ENCODE assay signal across 25 mouse cellular contexts in genomic region chr9:83569898-83570297, GRCm38 (mm10). TPM values are rescaled to one million over a fixed set of nuclear protein-coding genes. Genes with fewer than 3 reads are reported as not detected.
DNase-seq lines count a peak whose midpoint lies in the region; ATAC-seq lines count a peak whose summit lies in the region.
"Had no signal": no experiment of that assay in that cellular context is flagged by ENCODE, and none has a peak within 500 bp of the region (broad histone marks: within the 10 kb centered on the region; RNA-seq: fewer than 3 reads in every experiment).

No protein-coding gene starts in this region.

- DNase-seq in lung, postnatal 4 days: no peak
- no peak for DNase-seq in natural killer cell, adult 2 months (ENCODE audit: low spot score in 2 of 2)
- DNase-seq in cerebellum, postnatal 4 days (ENCODE audit: low spot score in 2 of 2): no peak
- DNase-seq: adrenal gland, adult 8-10 months; adrenal gland, postnatal 25 days; cerebellum, adult 11-12 months; cerebellum, adult 8-10 months; cerebellum, postnatal 10 days; cerebellum, postnatal 36 days; gastrocnemius, postnatal 25 days; heart, adult 2 months; heart, postnatal 36 days had no signal

- no peaks in the 10 kb centered on the region for H3K27me3 ChIP-seq in lung, embryonic 15.5 days
- no peaks in the 10 kb centered on the region for H3K27me3 ChIP-seq in kidney, embryonic 14.5 days (ENCODE audit: control insufficient read depth, insufficient read depth, low read length)
- H3K27me3 ChIP-seq: embryonic facial prominence, embryonic 12.5 days; embryonic facial prominence, embryonic 15.5 days; forebrain, embryonic 12.5 days; forebrain, embryonic 15.5 days had no signal

- H3K4me2 ChIP-seq in lung, embryonic 15.5 days: no peak overlapping the region
- no peak overlapping the region for H3K4me2 ChIP-seq in kidney, embryonic 14.5 days (replicated peaks; ENCODE audit: low read depth, low read length)
- H3K4me2 ChIP-seq: embryonic facial prominence, embryonic 12.5 days; embryonic facial prominence, embryonic 15.5 days; forebrain, embryonic 12.5 days; forebrain, embryonic 15.5 days; heart, embryonic 11.5 days; hindbrain, embryonic 14.5 days had no signal

- H3K27ac ChIP-seq in lung, embryonic 15.5 days: peak overlapping the region; percentile 31
- H3K27ac ChIP-seq in kidney, embryonic 14.5 days (ENCODE audit: low read depth, low read length): no peak overlapping the region
- H3K27ac ChIP-seq: embryonic facial prominence, embryonic 12.5 days; embryonic facial prominence, embryonic 15.5 days; forebrain, embryonic 12.5 days; heart, adult 2 months; hindbrain, embryonic 14.5 days; hindbrain, postnatal 0 days had no signal

- no peak overlapping the region for H3K9ac ChIP-seq in lung, embryonic 15.5 days
- H3K9ac ChIP-seq in kidney, embryonic 14.5 days (ENCODE audit: low read depth, low read length): no peak overlapping the region
- H3K9ac ChIP-seq: embryonic facial prominence, embryonic 12.5 days; embryonic facial prominence, embryonic 15.5 days; forebrain, embryonic 12.5 days; forebrain, embryonic 15.5 days; hindbrain, embryonic 14.5 days had no signal

- H3K4me3 ChIP-seq in lung, embryonic 15.5 days: no peak overlapping the region
- H3K4me3 ChIP-seq in kidney, embryonic 14.5 days (ENCODE audit: low read length): no peak overlapping the region
- H3K4me3 ChIP-seq: embryonic facial prominence, embryonic 12.5 days; embryonic facial prominence, embryonic 15.5 days; forebrain, embryonic 12.5 days; forebrain, embryonic 15.5 days; heart, adult 2 months had no signal

- no peak for ATAC-seq in lung, embryonic 15.5 days (ENCODE audit: borderline replicate concordance, extremely low read depth, low FRiP score, low TSS enrichment)
- peak; percentile 57 for ATAC-seq in granulocyte monocyte progenitor cell, adult 5-6 weeks (replicated peaks; ENCODE audit: poor library complexity, severe bottlenecking)
- peak; percentile 62 for ATAC-seq in megakaryocyte progenitor cell, adult 5-6 weeks (replicated peaks; ENCODE audit: poor library complexity)
- no peak for ATAC-seq in kidney, embryonic 14.5 days (ENCODE audit: low FRiP score, low TSS enrichment)
- ATAC-seq: CD4-positive, CD25-positive, alpha-beta regulatory T cell, adult 4 months; forebrain, embryonic 15.5 days; hindbrain, postnatal 0 days; inflammation-experienced regulatory T-cells, adult 6 months had no signal

- H3K36me3 ChIP-seq in lung, embryonic 15.5 days: no peaks in the 10 kb centered on the region
- H3K36me3 ChIP-seq in kidney, embryonic 14.5 days (ENCODE audit: control insufficient read depth, insufficient read depth, low read length): no peaks in the 10 kb centered on the region
- H3K36me3 ChIP-seq: embryonic facial prominence, embryonic 12.5 days; embryonic facial prominence, embryonic 15.5 days; forebrain, embryonic 12.5 days; forebrain, embryonic 15.5 days had no signal

- no peaks in the 10 kb centered on the region for H3K9me3 ChIP-seq in lung, embryonic 15.5 days
- H3K9me3 ChIP-seq in kidney, embryonic 14.5 days (ENCODE audit: control insufficient read depth, low read length): no peaks in the 10 kb centered on the region
- H3K9me3 ChIP-seq: embryonic facial prominence, embryonic 12.5 days; embryonic facial prominence, embryonic 15.5 days; forebrain, embryonic 12.5 days; forebrain, embryonic 15.5 days had no signal

- H3K4me1 ChIP-seq in lung, embryonic 15.5 days: peaks cover 61% of the 10 kb centered on the region
- H3K4me1 ChIP-seq in kidney, embryonic 14.5 days (ENCODE audit: control insufficient read depth, insufficient read depth, low read length): 0 out of 2 replicates have a peak, but pooled peaks cover 5% of the 10 kb centered on the region

- WGBS in lung, embryonic 15.5 days: 36% methylated on average over 7 of the region's 7 CpGs
- WGBS in kidney, embryonic 14.5 days: 84% methylated on average over 7 of the region's 7 CpGs

RNA-seq across cellular contexts. Expression of gene Sh3bgrl2, which starts 21.8 kb away (rescaled TPM):
- 41.3 and 47.2 TPM in 2 replicates for polyA plus RNA-seq in lung, embryonic 15.5 days (2015; fragmentation: Nextera tagmentation; extraction: Ambion mirVana)
- not detected in 2 replicates for total RNA-seq in granulocyte monocyte progenitor cell, adult 5-6 weeks (2014; fragmentation: Nextera tagmentation)
- 0.09 TPM in 1 of 2 replicates, not detected in the other for total RNA-seq in granulocyte monocyte progenitor cell, adult 5-6 weeks (2017)
- 0.39 and 0.49 TPM in 2 replicates for total RNA-seq in megakaryocyte progenitor cell, adult 5-6 weeks (2015)
- total RNA-seq in megakaryocyte progenitor cell, adult 5-6 weeks (2017): under 0.01 and 0.07 TPM in 2 replicates
- 14.9 and 22.7 TPM in 2 replicates for polyA plus RNA-seq in kidney, embryonic 14.5 days (2014; fragmentation: Nextera tagmentation; extraction: Ambion mirVana)

Comparison
In these comparisons a context has a peak if more than half of its experiments do, and no peak if none do; other contexts are left out.
1. ATAC-seq: peak in granulocyte monocyte progenitor cell, adult 5-6 weeks (single experiment) and megakaryocyte progenitor cell, adult 5-6 weeks (single experiment); none in lung, embryonic 15.5 days (single experiment) and kidney, embryonic 14.5 days (single experiment).